Mouse (Mus musculus): ENCODE results near the gene Rtbdn. TPM values are rescaled to one million over a fixed set of nuclear protein-coding genes. Genes with fewer than 3 reads are reported as not detected.
A peak's percentile ranks its signal among the peaks of the same experiment; 100 is the strongest.

Gene Rtbdn
- polyA plus RNA-seq, 1 experiment: 7.9 TPM

DNA sequence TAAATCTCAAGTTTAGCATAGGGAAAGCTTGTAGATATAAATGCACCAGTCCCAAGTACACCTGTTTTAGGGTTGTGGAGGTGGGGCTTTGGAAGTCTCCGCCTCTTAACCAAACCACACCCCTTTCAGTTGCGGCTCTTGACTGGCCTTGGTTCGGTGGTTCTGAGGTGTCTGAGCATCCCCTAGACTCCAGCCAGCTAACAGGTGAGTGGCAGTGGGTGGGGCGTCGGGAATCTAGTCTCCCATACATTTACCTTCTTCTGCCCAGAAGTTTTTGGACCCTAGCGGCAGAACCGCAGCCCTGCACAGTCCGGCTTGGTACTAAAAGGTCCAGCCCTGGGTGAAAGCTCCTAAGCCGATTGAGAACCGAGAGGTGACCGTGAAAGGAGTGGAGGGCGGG, 3.0 kb downstream of the Rtbdn start:
- 25% methylated on average over 12 of the region's 12 CpGs for WGBS
- Histone ChIP-seq H3K4me1 (ENCODE audit: control insufficient read depth, insufficient read depth, low read length) (peaks cover 6% of the 10 kb centered on the region; the same call in 1 of the 2 replicates), H3K27ac (ENCODE audit: insufficient read depth, low read length) (no peak overlapping the region), H3K27me3 (ENCODE audit: control insufficient read depth, insufficient read depth, low read length) (no peaks in the 10 kb centered on the region), H3K4me3 (replicated peaks; ENCODE audit: insufficient read depth, low read depth, low read length) (no peak overlapping the region)
- no peak for DNase-seq
- no peak for TF ChIP-seq POLR2A (IDR thresholded peaks at IDR 0.05; ENCODE audit: borderline replicate concordance, insufficient read depth, low read length)
- no peak for TF ChIP-seq CTCF (IDR thresholded peaks at IDR 0.05; ENCODE audit: borderline replicate concordance, insufficient read depth, low read depth, low read length)

DNA sequence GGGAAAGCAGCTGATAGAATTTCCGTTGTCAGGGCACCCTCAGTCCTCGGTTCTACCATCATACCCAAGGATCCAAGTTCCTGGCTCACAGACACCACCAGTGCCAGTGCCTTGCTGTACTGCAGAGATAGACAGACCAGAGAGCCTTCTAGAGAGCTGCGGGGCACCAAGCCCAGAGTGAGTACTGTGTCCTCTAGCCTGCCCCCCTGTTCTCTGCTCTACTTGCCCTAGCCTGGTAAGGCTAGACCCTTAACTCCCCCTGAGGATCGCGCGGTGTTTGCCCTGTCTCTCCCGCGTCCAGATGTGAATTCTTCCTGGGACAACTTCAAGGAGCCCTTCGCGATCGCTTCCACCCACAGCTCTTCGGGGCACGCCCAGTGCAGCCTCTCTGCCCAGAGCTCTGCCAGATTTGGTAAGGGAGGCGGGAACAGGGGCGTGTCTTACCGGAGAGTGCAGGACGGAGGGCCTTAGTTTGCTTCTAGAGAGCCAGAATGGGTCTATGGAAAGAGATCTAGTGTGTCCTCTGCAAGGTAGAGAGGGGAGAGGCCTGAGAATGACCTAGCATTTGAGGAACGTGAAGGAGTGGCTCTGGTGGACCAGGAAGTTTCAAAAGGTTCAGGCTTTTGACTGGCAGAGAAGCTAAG, 5.9 kb downstream of the Rtbdn start:
- H3K4me1 ChIP-seq (ENCODE audit: control insufficient read depth, insufficient read depth, low read length): no peaks in the 10 kb centered on the region
- H3K27ac ChIP-seq (ENCODE audit: insufficient read depth, low read length): no peak overlapping the region
- DNase-seq: no peak
- no peak for TF ChIP-seq POLR2A (IDR thresholded peaks at IDR 0.05; ENCODE audit: borderline replicate concordance, insufficient read depth, low read length)
- no peak for TF ChIP-seq CTCF (IDR thresholded peaks at IDR 0.05; ENCODE audit: borderline replicate concordance, insufficient read depth, low read depth, low read length)
- H3K4me3 ChIP-seq (replicated peaks; ENCODE audit: insufficient read depth, low read depth, low read length): no peak overlapping the region
- WGBS: 10% methylated on average over 18 of the region's 18 CpGs
- H3K27me3 ChIP-seq (ENCODE audit: control insufficient read depth, insufficient read depth, low read length): no peaks in the 10 kb centered on the region

DNA sequence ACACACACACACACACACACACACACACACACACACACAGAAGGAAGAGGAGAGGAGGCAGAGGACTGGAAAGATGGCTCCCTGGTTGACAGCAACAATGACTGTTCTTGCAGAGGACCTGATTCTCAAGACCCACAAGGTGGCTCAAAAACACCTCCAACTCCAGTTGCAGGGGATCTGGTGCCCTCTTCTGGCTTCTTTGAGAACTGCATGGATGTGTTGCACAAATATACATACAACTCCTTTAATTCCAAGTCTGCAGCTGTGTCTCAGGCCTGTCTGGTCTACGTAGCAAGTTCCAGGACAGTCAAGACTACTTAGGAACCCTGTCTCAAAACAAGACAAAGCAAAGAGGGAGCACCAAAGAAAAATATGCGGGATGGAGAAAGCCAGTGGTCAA, 10.0 kb downstream of the Rtbdn start:
- no peak overlapping the region for H3K27ac ChIP-seq (ENCODE audit: insufficient read depth, low read length)
- WGBS: 33% methylated on average over 2 of the region's 2 CpGs
- H3K4me1 ChIP-seq (ENCODE audit: control insufficient read depth, insufficient read depth, low read length): no peaks in the 10 kb centered on the region
- DNase-seq: peak; percentile 69 to 82
- H3K27me3 ChIP-seq (ENCODE audit: control insufficient read depth, insufficient read depth, low read length): no peaks in the 10 kb centered on the region
- H3K4me3 ChIP-seq (replicated peaks; ENCODE audit: insufficient read depth, low read depth, low read length): no peak overlapping the region
- TF ChIP-seq POLR2A (IDR thresholded peaks at IDR 0.05; ENCODE audit: borderline replicate concordance, insufficient read depth, low read length) (no peak), CTCF (IDR thresholded peaks at IDR 0.05; ENCODE audit: borderline replicate concordance, insufficient read depth, low read depth, low read length) (peak; percentile 82)

DNA sequence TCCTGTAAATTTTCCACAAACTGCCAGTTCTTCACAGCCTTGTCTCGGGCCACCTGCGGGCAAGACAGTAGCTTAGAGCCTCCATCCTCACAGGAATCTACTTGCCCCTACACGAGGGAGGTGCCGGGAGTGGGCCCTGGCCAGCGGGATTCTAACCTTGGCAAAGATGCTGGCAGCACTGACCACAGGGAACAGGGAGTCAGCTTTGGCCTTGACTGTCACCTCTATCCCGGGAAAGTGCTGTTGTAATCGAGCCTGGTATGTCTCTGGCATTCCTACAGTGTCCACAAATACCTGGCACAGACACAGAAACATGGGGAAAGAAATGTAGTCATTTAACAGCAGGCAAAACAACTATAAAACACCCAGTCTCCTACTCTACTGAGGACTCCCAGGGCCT, 13.0 kb downstream of the Rtbdn start:
- no peak for TF ChIP-seq POLR2A (IDR thresholded peaks at IDR 0.05; ENCODE audit: borderline replicate concordance, insufficient read depth, low read length)
- TF ChIP-seq CTCF (IDR thresholded peaks at IDR 0.05; ENCODE audit: borderline replicate concordance, insufficient read depth, low read depth, low read length): no peak
- no peaks in the 10 kb centered on the region for H3K27me3 ChIP-seq (ENCODE audit: control insufficient read depth, insufficient read depth, low read length)
- H3K4me1 ChIP-seq (ENCODE audit: control insufficient read depth, insufficient read depth, low read length): no peaks in the 10 kb centered on the region; the same call in 1 of the 2 replicates
- DNase-seq: no peak
- 81% methylated on average over 7 of the region's 7 CpGs for whole genome bisulfite sequencing
- no peak overlapping the region for H3K27ac ChIP-seq (ENCODE audit: insufficient read depth, low read length)
- no peak overlapping the region for H3K4me3 ChIP-seq (replicated peaks; ENCODE audit: insufficient read depth, low read depth, low read length)

DNA sequence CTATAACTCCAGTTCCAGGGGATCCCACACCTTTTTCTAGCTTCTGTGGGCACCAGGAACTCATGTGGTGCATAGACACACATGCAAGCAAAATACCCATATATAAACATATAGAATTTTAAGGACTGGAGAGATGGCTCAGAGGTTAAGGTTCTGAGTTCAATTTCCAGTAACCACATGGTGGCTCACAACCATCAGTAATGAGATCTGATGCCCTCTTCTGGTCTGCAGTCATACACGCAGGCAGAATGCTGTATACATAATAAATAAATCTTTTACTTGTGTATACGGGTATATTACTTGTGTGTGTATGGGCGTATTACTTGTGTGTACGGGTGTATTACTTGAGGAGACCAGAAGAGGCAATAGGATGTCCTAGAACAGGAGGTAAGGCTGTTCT, 17.2 kb downstream of the Rtbdn start:
- no peak overlapping the region for H3K4me3 ChIP-seq (replicated peaks; ENCODE audit: insufficient read depth, low read depth, low read length)
- TF ChIP-seq CTCF (IDR thresholded peaks at IDR 0.05; ENCODE audit: borderline replicate concordance, insufficient read depth, low read depth, low read length): no peak
- no peak for TF ChIP-seq POLR2A (IDR thresholded peaks at IDR 0.05; ENCODE audit: borderline replicate concordance, insufficient read depth, low read length)
- H3K27ac ChIP-seq (ENCODE audit: insufficient read depth, low read length): no peak overlapping the region
- H3K27me3 ChIP-seq (ENCODE audit: control insufficient read depth, insufficient read depth, low read length): no peaks in the 10 kb centered on the region
- DNase-seq: no peak
- 84% methylated on average over 4 of the region's 4 CpGs for WGBS
- peaks cover 3% of the 10 kb centered on the region; the same call in 1 of the 2 replicates for H3K4me1 ChIP-seq (ENCODE audit: control insufficient read depth, insufficient read depth, low read length)

DNA sequence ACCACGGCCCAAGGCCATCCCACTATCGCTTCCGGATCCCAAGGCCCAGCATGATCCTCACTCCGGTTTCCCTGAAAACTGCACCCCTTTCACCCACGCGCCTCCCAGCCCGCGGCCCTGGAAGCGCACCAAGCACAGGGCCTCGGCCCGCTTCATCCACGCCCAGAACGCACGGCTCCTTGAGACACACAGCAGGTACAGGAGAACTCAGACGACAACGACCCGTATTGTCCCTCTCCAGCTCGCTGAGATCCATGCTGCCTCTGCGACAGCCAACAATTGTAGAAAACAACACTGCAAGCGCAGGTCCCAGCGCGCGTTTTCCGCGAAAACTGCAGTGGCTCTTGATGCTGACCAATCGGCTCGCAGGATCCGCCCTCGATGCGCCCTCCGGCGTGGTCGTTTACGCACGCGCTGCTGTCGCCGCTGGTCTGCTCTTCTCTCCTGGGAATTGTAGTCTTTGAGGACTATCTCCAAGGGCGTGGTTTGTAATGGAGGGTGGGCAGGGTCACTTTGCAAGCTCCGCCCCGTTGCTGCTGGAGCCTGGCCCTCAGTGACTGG, 19.0 kb downstream of the Rtbdn start:
- H3K27me3 ChIP-seq (ENCODE audit: control insufficient read depth, insufficient read depth, low read length): no peaks in the 10 kb centered on the region
- DNase-seq: peak; percentile 91 to 95
- peak overlapping the region; percentile 73 for H3K4me3 ChIP-seq (replicated peaks; ENCODE audit: insufficient read depth, low read depth, low read length)
- under 1% methylated on average over 41 of the region's 41 CpGs for whole genome bisulfite sequencing
- H3K27ac ChIP-seq (ENCODE audit: insufficient read depth, low read length): peak overlapping the region; percentile 10; the same call in 1 of the 2 replicates
- TF ChIP-seq POLR2A (IDR thresholded peaks at IDR 0.05; ENCODE audit: borderline replicate concordance, insufficient read depth, low read length) (peak; percentile 71; the same call in 1 of the 2 replicates), CTCF (IDR thresholded peaks at IDR 0.05; ENCODE audit: borderline replicate concordance, insufficient read depth, low read depth, low read length) (0 out of 2 replicates have a peak, but pooled peaks have one; percentile 2)
- H3K4me1 ChIP-seq (ENCODE audit: control insufficient read depth, insufficient read depth, low read length): peaks cover 5% of the 10 kb centered on the region; the same call in 1 of the 2 replicates

DNA sequence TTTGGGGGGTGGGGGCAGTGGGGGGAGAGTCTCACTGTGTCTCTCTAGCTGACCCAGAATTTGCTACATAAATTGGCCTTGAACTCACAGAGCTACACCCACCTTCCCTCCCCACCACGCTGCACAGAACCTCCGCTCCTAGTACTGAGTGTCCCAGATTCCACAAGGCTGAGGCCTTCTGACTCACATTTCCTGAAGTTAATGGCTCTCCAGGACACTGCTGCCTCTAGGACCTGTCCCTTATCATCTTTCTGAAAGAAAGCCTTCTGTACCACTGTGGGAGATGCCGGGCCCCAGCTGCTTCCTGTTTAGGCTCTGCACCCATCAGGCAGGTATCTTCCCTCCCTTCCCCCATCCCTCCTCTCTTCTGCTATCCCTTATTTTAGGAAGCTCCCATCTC, 19.8 kb downstream of the Rtbdn start:
- Histone ChIP-seq H3K4me1 (ENCODE audit: control insufficient read depth, insufficient read depth, low read length) (peaks cover 5% of the 10 kb centered on the region; the same call in 1 of the 2 replicates), H3K4me3 (replicated peaks; ENCODE audit: insufficient read depth, low read depth, low read length) (no peak overlapping the region), H3K27me3 (ENCODE audit: control insufficient read depth, insufficient read depth, low read length) (no peaks in the 10 kb centered on the region), H3K27ac (ENCODE audit: insufficient read depth, low read length) (no peak overlapping the region)
- no peak for DNase-seq
- 75% methylated on average over 3 of the region's 3 CpGs for WGBS
- TF ChIP-seq CTCF (IDR thresholded peaks at IDR 0.05; ENCODE audit: borderline replicate concordance, insufficient read depth, low read depth, low read length) (no peak), POLR2A (IDR thresholded peaks at IDR 0.05; ENCODE audit: borderline replicate concordance, insufficient read depth, low read length) (no peak)
